Comparison of ENCODE assay signal across 12 mouse cellular contexts in genomic region chr12:110438367-110438973, GRCm38 (mm10). TPM values are rescaled to one million over a fixed set of nuclear protein-coding genes. Genes with fewer than 3 reads are reported as not detected.
DNase-seq lines count a peak whose midpoint lies in the region; ATAC-seq and TF ChIP-seq lines count a peak whose summit lies in the region.
"Had no signal": no experiment of that assay in that cellular context is flagged by ENCODE, and none has a peak within 500 bp of the region (broad histone marks: within the 10 kb centered on the region; RNA-seq: fewer than 3 reads in every experiment).

No protein-coding gene starts in this region.

- H3K9me3 ChIP-seq in liver, embryonic 14.5 days (ENCODE audit: control insufficient read depth, low read length), result no peaks in the 10 kb centered on the region
- no peaks in the 10 kb centered on the region; the same call in 1 of the 2 replicates for H3K9me3 ChIP-seq in ES-Bruce4 (replicated peaks; ENCODE audit: control insufficient read depth, insufficient read depth, low read length, poor library complexity, severe bottlenecking)

- H3K9ac ChIP-seq in liver, embryonic 14.5 days (replicated peaks), result no peak overlapping the region
- H3K9ac ChIP-seq in ES-Bruce4 (ENCODE audit: low read depth, poor library complexity, severe bottlenecking), result no peak overlapping the region
- H3K9ac ChIP-seq: hindbrain, embryonic 14.5 days had no signal

- 22% methylated on average over 5 of the region's 5 CpGs for WGBS in liver, embryonic 14.5 days (ENCODE audit: insufficient replicate concordance)

- peak; percentile 69 for TF ChIP-seq CTCF in liver, embryonic 14.5 days (IDR thresholded peaks at IDR 0.05; ENCODE audit: low read depth)
- TF ChIP-seq CTCF in ES-Bruce4 (IDR thresholded peaks at IDR 0.05; ENCODE audit: low read depth, low read length), result peak; percentile 68
- TF ChIP-seq CTCF in cortical plate, adult 2 months (IDR thresholded peaks at IDR 0.05; ENCODE audit: extremely low read depth, insufficient read depth, low read length), result peak; percentile 35

- H3K27ac ChIP-seq in liver, embryonic 14.5 days, result no peak overlapping the region
- H3K27ac ChIP-seq in ES-Bruce4 (ENCODE audit: insufficient read depth, low read length), result no peak overlapping the region
- no peak overlapping the region for H3K27ac ChIP-seq in cortical plate, adult 2 months (ENCODE audit: insufficient read depth, low read length)
- H3K27ac ChIP-seq: hindbrain, embryonic 14.5 days had no signal

- DNase-seq in liver, embryonic 14.5 days (ENCODE audit: low read depth in 3 of 3, low spot score in 3 of 3), result no peak
- DNase-seq in liver, result no peak
- peak; percentile 38 for DNase-seq in retina, embryonic 14.5 days (ENCODE audit: low spot score)
- no peak for DNase-seq in heart, postnatal 4 days
- DNase-seq in cerebellum, postnatal 36 days, result no peak
- DNase-seq in right cerebral cortex, postnatal 25 days, result no peak
- DNase-seq: cerebellum, adult 11 months; gastrocnemius, postnatal 14 days had no signal

- H3K36me3 ChIP-seq in liver, embryonic 14.5 days (replicated peaks; ENCODE audit: control insufficient read depth, insufficient read depth, low read depth), result no peaks in the 10 kb centered on the region
- H3K36me3 ChIP-seq in ES-Bruce4 (ENCODE audit: control insufficient read depth, insufficient read depth, low read length, poor library complexity, severe bottlenecking), result no peaks in the 10 kb centered on the region

- no peak overlapping the region for H3K4me3 ChIP-seq in liver, embryonic 14.5 days (ENCODE audit: insufficient read depth in 1 of 2, low read depth in 2 of 2, low read length in 2 of 2)
- H3K4me3 ChIP-seq in ES-Bruce4 (ENCODE audit: low read depth, low read length), result no peak overlapping the region
- H3K4me3 ChIP-seq in cortical plate, adult 2 months (ENCODE audit: insufficient read depth, low read length), result no peak overlapping the region
- H3K4me3 ChIP-seq: myocyte had no signal

- no peak for TF ChIP-seq POLR2A in ES-Bruce4 (IDR thresholded peaks at IDR 0.05; ENCODE audit: insufficient read depth, low read length)
- TF ChIP-seq POLR2A in cortical plate, adult 2 months (IDR thresholded peaks at IDR 0.05; ENCODE audit: extremely low read depth, insufficient read depth, low read length), result no peak

- H3K27me3 ChIP-seq in liver, embryonic 14.5 days (ENCODE audit: control insufficient read depth, insufficient read depth, low read length), result no peaks in the 10 kb centered on the region
- no peaks in the 10 kb centered on the region for H3K27me3 ChIP-seq in ES-Bruce4 (ENCODE audit: control insufficient read depth, insufficient read depth, low read length, poor library complexity, severe bottlenecking)

- H3K4me2 ChIP-seq in liver, embryonic 14.5 days (ENCODE audit: low read depth), result no peak overlapping the region
- H3K4me2 ChIP-seq: hindbrain, embryonic 14.5 days had no signal

- H3K4me1 ChIP-seq in liver, embryonic 14.5 days (replicated peaks; ENCODE audit: control insufficient read depth in 2 of 2, insufficient read depth in 2 of 2, low read length in 1 of 2), result no peaks in the 10 kb centered on the region
- H3K4me1 ChIP-seq in ES-Bruce4 (ENCODE audit: control insufficient read depth, insufficient read depth, low read length), result no peaks in the 10 kb centered on the region
- no peaks in the 10 kb centered on the region for H3K4me1 ChIP-seq in cortical plate, adult 2 months (ENCODE audit: control insufficient read depth, insufficient read depth, low read length)

- no peak for TF ChIP-seq EP300 in liver, embryonic 14.5 days (IDR thresholded peaks at IDR 0.05; ENCODE audit: low read depth)
- no peak for TF ChIP-seq EP300 in ES-Bruce4 (IDR thresholded peaks at IDR 0.05; ENCODE audit: insufficient read depth, low read depth, low read length)

- no peak for ATAC-seq in liver, embryonic 14.5 days (ENCODE audit: insufficient read depth)

RNA-seq across cellular contexts. Expression of gene Ppp2r5c, which starts 8.4 kb away (rescaled TPM):
- 13.8 and 22.6 TPM in 2 replicates for polyA plus RNA-seq in liver, embryonic 14.5 days (2012; rRNA removed)
- polyA plus RNA-seq in liver, embryonic 14.5 days (2014; fragmentation: Nextera tagmentation; extraction: Ambion mirVana), result 70.8 and 75.6 TPM in 2 replicates
- 223 and 224 TPM in 2 replicates for polyA plus RNA-seq in ES-Bruce4 (2011; ENCODE audit: insufficient read depth, insufficient read length, low read depth, missing spikeins)
- polyA plus RNA-seq in cortical plate, adult 2 months (2012; rRNA removed), result 193 and 198 TPM in 2 replicates
- total RNA-seq in heart, postnatal 4 days (2021), result 100 to 1,000 TPM; 126 to 128 TPM
